Mouse (Mus musculus): ENCODE data around the gene Siglech.

The Siglech gene

DNA sequence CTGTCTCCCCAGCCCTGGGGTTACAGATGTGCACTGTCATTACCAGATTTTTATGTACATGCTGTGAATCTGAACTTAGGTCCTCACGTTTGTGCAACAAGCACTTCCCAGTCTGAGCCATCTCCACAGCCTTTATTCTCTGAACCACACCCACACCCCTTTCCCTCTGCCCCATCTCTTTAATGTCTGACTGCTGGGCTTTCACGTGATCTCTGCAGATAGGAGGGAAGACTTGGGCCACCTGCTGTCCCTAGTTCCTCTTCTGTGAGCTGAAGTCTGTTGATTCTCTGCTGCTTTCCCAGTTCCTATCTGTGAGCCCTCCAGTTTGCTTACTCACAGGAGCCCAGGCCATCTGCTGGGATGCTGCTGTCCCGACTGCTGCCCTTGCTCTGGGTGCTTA is at the start of gene Siglech:
Gene Siglech, plus strand, starts transcription at position 253 of the 400 bp plus-strand sequence.
- WGBS, result 65% methylated on average over 3 of the region's 3 CpGs

DNA sequence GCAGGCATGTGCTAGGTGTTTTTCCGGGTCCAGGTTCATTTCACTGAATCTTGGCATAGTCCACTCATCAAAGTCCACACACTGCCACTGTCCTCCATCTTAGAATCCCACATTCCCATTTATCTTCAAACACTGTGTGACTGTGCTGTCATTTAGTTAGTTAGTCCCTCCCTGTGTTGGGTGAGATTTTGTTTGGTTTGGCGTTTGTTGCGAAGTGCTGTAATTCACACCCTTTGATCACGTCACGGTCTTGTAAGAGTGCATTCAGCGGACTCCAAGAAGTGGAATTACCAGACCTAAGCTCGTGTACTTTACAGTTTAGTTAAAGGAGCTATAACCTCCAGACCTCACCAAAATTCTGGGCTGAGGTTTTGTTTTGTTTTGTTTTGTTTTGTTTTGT is 45.3 kb upstream of the Siglech start:
- WGBS, result 80% methylated on average over 7 of the region's 7 CpGs

DNA sequence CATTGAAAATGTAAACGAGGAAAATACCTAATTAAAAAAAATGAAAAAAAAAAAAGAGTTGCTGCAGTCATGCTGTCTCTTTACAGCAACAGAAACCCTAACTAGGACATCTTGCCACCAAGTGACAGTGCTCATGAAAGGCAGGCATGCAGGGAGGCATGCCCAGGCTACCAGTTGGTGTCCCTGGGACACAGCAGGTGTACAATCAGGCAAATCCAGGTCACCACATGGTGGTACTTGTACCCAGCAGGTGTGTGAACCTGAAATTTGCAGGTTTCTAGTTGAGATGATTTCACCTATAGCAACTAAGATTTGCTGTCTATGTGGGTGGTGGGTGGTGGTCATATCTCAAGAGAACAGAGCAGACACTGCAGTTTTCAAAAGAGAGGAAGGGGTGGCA is 39.1 kb upstream of the Siglech start:
- WGBS, result 52% methylated on average over 1 of the region's 1 CpGs

DNA sequence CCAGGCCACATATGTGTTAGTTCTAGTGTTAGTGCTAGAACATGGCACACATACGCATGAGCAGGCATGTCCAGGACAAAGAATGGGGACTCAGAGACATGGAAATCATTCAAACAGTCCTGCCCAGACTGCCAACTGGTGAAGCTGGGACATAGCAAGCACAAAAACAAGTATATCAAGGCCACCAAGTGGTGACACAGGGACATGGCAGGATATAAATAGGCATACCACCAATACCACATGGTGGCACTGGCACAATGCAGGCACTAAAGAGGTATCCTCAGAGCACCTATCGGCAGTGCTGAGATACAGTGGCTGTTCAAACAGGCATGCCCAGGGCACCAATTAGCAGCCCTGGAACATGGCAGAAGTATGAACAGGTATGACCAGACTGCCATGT is 33.5 kb upstream of the Siglech start:
- WGBS, result 98% methylated on average over 2 of the region's 2 CpGs

DNA sequence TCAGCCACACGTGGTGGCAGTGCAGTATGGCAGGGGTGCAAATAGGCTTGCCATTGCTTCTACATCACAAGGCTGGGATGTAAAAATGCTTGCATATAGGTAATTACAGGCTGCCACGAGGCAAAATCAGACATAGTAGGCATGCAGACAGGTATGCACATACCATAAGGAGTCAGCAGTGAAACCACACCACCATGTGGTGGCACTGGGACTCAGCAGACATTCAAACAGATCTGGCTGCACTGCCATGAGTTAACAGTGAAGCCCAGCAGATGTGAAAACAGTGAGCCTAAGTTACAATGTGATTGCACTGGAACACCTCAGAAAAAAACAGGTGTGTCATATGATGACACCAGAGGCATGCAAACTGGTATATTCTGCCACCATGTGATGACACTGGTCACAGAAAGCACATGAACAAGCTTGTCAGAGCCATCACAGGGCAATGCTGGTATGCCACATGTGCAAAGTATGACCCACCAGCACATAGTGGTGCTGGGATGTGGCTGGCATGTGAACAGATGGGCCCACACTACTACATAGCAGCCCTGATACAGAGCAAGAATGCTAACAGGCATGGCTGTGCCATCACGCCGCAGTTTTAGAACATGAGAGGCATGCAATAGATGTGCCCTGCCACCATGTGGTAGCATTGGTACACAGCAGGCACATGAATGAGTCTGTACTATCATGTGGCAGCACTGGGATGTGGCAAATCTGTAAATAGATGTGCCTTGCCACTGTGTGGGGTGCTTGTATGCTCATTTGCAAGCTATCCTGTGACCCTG is 30.7 kb upstream of the Siglech start:
- 31% methylated on average over 4 of the region's 4 CpGs for WGBS

DNA sequence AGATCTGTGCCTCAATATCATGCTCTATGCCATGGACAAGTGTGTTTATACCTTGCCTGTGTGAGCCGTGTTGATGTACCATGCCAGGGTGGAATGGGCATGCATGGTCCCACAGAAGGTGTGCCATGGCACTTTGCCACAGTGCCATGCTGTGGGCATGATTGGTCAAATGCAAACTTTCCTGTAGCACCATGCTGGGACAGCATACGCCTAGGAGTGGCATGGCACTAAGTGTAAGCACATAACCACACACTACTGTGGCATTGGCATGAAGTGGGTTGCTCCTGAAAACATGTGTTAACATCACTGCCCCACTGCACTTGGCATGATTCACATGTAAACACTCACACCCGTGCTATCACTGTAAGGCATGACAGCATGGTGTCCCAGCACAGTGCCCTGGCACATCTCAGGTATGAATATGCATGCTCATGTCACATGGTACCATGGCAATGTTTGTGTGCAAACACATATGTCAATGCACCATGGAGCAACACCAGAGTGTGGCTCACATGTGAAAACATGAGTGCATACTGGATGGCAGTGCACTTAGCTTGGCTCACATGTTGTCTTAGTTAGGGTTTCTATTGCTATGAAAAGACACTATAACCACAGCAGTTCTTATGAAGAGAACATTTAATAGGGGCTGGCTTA is 24.2 kb upstream of the Siglech start:
- WGBS, result 68% methylated on average over 3 of the region's 3 CpGs

DNA sequence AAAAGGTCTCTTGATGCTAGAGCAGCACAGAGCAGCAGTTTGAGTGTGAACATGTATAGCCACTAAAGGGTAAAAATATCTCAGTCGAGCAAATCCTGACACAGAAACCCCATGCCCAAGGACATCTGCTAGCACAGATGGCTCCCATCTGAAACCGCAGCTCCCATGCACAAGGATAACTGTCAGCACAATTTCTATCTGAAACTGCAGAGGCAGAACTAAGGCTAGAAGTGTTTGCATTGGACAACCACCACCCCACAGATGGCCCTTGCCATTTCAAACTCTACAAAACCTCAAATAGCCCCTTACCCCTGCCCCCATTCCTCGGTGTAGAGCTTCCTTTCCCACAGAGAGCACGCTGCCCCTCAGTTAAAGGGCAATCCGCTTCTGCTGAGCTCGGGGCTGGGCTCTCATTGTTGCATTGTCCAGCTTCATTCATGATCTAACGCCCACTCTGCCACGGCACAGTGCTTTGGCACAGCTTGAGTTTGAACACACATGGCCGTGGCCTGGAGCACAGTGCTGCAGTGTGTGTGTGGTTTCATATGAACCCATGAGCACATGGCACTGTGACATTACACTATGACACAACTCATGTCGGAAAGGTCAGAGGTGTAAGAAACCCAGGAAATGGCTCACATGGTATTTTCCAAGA is 23.3 kb upstream of the Siglech start:
- 26% methylated on average over 10 of the region's 10 CpGs for WGBS

DNA sequence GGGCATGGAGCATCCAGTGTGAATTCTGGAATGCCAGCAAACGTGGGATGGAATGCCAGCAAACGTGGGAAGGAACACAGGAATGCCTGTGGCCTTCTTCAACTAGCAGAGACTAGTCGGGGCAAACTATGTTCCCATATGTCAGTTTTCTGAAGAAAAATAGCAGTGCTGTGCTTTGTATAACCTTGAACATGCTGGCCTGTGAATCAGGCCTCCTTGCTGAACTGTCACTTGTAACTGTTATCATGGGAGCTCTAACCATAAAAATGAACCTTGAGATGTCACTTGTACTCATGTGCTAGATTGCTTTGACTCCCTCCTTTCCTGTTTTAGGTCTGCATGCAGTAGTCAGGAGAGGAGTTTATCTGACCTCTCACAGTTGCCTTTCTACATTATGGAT is 17.1 kb upstream of the Siglech start:
- 67% methylated on average over 3 of the region's 3 CpGs for WGBS

DNA sequence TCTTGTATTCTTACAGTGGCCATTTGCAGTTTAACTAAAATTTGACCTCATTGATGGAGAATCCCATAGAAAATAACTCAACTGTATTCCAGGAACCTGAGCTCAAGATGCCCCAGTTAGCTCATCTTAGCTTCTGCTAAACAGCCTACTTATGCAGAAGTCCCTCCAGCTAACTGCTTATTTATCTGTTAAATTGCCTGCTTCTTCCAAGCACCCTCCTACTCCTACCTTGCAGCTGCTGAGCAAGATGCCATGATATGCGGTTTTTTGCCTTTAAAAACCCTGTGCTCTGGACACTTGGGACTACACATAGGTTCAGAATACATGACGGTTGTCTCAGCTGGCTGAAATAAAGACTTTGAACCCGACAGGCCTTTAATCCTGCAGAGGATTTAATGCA is 8.6 kb upstream of the Siglech start:
- 41% methylated on average over 3 of the region's 3 CpGs for WGBS

DNA sequence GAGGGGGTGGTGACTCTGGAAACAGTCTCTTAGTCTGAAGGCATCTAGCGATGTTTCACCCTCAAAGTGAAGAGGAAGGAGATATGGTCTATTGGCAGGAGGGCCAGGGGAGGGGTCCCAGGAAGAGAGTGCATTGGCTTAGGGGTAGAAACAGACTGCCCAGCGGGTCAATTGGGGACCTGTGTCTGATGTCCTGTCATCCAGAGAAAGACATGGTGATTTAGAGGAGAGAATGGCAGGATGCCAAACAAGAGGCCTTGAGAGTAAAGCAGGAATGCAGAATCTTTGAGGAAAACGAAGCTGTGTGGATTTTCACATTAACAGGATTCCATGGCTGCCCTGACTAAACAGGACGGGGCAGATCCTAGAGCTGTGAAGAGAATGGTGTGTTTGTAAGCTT is 12.0 kb downstream of the Siglech start:
- WGBS, result 67% methylated on average over 4 of the region's 4 CpGs

DNA sequence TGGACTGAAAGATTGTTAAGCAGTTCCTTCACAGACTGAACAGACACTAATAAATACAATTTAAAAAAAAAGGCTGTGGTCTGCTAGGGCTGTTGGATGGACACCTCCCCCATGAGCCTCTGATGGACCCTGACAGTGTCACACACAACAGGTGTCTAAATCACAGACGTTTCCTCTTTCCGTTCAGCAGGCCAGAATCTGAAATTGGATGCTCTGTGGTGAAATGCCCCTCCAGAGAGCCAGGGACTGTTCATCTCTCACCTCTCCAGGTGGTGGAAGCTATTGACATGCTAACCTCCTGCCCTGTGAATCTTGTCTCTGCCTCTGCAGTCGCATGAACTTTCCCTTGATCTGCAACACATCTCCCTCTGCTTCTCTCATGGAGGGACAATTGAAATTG is 14.5 kb downstream of the Siglech start:
- WGBS, result 79% methylated on average over 3 of the region's 3 CpGs

DNA sequence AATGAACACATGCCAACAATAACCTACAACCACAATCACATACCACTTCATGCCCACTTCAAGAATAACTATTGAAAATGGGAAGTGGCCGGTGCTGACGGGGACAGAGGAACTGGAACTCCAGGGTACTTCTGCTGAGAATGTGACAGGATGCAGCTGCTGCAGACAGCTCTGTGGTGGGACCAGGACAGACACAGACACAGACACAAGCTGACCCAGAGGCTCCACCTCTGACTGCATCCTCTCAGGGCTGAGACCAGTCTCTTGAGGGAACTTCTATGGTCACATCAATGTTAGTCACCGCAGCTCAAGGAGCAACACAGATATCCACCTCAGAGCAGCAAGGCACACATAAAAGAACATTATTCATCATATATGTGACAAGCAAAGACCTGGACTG is 16.6 kb downstream of the Siglech start:
- 71% methylated on average over 3 of the region's 3 CpGs for WGBS

DNA sequence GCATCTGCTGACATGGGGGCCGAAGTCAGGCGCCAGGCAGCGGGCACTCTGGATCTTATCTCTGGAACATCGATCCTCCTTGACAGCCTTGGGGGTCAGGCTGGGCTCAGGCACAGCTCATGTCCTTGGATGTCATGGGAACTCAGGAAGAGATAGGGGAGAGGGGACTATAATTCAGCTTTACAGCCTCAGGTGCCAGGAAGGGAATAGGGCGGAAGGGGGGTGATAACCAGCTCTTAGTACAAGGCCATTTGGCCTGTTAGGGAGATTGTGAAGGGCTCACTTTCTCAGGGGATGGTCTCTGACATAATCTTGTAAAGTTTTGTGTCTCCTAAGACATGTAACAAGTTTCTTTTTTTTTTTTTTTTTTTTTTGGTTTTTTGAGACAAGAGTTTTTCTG is 22.6 kb downstream of the Siglech start:
- WGBS, result 92% methylated on average over 5 of the region's 5 CpGs

DNA sequence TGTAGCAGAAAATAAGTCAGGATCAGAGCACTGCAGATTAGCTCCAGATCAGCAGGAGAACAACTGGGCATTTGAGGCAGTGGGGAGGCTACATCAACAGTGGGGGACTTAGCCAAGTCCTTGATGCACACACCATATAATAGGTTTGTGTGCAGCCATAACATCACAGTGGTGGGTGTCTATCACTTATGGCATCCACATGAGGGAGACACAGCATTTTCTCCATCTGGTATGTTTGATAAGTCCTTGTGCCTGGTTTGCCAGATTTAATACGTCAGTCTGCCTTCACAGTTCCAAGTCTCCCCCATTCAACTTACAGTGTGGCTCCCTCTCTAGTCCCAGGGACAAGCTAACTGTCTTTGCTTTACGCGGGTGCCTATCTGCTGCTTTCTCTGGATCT is 24.3 kb downstream of the Siglech start:
- 35% methylated on average over 3 of the region's 3 CpGs for WGBS

DNA sequence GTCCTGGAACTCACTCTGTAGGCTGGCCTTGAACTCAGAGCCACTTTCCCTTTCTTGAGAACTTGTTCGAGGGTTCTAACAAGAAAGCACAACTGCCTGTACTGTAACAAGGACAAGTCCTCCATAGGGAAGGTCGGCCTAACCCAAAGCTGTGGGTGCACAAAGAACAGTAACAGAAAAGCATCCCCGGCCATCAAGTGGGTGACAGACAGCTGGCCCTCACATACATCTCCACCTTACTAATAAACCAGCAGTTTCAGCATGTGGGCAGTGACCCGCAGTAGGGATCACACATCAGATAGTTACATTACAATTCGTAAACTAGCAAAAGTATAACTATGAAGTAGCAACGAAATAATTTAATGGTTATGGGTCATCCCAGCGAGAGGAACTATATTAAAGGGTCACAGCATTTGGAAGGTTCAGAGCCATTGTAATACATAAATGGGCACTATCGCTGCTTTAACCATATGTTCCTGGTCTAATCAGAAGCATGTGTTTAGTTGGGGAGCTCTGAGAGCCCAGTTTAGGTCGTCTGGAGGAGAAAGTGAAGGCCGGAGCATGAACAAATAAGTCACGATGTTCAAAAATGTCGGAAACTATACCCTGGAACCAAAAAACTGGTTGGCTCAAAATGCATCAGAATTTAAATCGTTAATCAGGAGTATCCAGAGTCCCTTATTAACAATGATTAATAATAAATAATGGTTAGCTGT is 25.4 kb downstream of the Siglech start:
- WGBS, result 32% methylated on average over 13 of the region's 13 CpGs

DNA sequence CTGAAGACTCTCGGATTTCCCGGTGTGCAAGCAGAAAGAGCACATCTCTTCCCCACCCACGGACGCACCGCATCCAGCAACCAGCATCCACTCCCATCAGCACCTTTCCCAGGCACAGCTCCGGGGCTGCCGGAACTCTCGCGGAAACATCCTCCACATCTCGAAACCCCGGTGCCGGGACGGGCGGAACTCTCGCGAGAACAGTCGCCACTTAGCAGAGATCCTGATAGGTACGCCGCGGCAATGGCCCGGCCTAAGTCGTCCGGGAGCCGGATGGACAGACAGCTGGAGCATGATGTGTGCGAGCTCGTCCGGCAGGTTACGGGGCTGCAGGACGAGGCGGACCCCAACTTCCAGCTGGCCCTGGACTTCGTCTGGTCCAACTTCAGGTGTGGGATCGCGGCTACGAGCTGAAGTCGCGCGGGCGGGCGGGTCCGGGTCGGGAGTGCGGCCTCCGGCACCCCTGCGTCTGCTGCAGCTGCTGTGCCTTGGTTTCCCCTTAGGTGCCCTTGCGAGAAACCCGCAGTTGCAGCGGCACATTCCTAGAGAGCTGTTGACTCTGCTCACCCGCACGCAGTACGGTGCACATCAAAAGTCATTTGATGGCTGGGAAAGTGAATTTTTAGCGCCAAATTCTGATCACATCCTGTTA is 26.1 kb downstream of the Siglech start, which contains the start of gene Tubgcp5:
Gene Tubgcp5, plus strand, starts transcription at position 203 of the 652 bp plus-strand sequence.
- under 1% methylated on average over 51 of the region's 51 CpGs for WGBS

DNA sequence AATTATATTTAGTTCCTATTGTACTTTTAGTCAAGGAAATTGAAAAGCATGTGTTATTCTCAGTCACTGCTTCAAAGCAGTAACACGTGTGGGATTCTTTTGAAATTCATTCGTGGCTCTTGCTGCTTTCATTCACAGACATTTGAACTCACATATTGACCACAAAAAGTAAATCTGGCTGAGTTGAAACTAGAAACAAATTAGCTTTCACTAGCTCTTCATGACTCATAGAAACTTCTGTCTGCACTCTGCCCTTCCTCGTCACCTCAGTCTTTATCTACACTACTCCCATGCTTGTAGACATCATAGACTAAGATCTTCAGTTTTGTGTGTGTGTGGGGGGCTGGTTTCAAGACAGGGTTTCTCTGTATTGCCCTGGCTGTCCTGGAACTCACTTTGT is 32.0 kb downstream of the Siglech start:
- WGBS, result 84% methylated on average over 3 of the region's 3 CpGs

DNA sequence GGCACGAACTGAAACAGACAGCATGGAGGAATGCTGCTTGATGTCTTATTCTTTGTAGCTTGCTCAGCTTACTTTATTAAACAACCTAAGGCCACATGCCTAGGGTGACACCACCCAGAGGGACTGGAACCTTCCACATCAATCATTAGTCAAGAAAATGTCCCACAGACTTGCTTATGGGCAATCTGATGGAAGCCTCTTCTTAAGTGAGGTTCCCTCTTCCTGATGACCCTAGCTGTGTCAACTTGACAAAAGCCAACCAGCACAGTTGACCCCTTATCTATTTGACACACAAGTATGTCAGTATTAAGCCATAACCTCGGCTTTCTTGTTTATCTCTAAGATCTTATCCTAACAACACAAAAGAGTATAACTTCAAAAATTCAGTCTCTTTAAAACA is 42.0 kb downstream of the Siglech start:
- WGBS, result 98% methylated on average over 2 of the region's 2 CpGs

DNA sequence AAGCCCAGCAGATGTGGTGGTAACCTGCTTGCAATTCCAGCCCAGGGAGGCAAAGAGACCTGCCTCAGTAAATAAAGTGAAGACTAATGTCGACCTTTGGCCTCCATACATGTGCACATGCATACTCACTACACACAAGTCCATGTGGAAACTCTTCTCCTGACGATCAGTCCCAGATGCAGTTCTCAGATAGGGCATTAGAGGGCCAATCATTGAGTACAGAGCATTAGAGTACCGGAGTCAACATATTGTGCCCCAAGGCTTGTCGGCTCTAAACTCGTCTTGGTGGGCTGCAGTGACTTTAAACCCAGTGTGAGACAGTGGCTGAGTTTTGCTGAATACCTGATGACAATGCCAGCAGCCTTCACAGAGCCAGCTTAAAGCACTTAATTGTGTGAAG is 56.5 kb downstream of the Siglech start:
- 74% methylated on average over 5 of the region's 5 CpGs for WGBS

DNA sequence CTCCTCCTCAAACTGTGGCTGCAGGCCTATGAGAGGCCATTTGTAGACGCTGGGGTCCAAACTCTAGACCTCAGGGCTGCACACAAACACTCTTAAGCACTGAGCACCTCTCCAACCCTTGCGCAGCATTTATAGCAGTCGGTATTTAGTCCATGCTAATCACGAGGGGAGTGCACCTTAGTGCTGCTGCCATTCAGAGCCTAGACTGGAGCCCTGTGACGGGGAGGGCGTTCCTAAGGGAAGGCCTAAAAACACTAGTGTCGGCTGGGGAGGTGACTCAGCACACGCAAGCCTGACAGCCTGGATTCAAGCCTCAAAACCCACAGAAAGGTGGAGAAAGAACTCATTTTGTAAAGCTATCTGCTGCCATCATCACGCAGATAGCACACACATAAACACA is 59.6 kb downstream of the Siglech start:
- 79% methylated on average over 9 of the region's 9 CpGs for WGBS
